Mouse (Mus musculus): ENCODE results near the gene Ppm1j. TPM values are rescaled to one million over a fixed set of nuclear protein-coding genes. Genes with fewer than 3 reads are reported as not detected.

Ppm1j gene
- polyA plus RNA-seq, 1 experiment from 2014 or later: 0.24 TPM

DNA sequence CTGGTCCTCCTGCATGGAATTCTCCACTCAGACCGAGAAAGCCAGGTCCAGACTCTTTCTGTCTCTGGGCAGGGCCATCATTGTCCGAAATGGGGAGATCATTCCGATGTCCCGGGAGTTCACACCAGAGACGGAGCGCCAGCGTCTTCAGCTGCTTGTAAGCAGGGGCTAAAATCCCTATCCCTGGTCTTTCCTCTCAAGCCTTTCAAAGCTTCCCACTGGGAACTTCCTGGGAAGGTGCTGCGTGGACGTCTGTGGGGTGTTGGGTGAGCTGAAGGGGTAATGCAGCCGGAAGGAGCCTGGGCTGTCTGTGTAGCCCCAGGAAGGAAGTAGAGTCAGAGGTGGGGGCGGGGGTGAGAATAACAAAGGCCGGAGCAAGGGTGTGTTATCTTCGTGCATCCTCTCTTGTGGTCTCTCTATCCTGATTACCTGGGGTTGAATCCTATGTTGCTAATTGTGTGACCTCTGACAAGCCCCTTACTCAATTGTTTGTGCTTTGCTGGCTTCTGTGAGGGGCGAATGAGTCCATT lies 3.2 kb downstream of the Ppm1j start:
- Histone ChIP-seq H3K9ac (no peak overlapping the region), H3K4me3 (replicated peaks) (no peak overlapping the region), H3K27ac (replicated peaks) (no peak overlapping the region), H3K9me3 (replicated peaks) (no peaks in the 10 kb centered on the region), H3K4me2 (no peak overlapping the region), H3K27me3 (peaks cover 99% of the 10 kb centered on the region), H3K36me3 (replicated peaks) (no peaks in the 10 kb centered on the region), H3K4me1 (replicated peaks) (peaks cover 21% of the 10 kb centered on the region)
- WGBS (ENCODE audit: insufficient replicate concordance): 22% methylated on average over 14 of the region's 14 CpGs
- ATAC-seq (ENCODE audit: insufficient read depth): no peak

DNA sequence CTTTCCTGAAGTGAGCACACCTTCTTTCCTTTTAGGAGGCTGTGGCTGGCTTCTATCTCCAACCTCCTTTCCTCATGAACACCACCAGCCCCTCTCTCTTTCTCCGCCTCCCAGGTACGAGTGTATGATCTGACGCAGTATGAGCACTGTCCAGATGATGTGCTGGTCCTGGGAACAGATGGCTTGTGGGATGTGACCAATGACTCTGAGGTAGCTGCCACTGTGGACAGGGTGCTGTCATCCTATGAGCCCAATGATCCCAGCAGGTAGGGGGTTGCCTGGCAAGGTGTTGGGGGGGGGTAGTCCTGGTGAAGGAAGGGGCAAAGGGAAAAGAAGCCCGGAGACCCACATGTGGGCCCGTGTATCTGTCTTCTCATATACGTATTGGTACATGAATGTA lies 4.4 kb downstream of the Ppm1j start:
- peaks cover 99% of the 10 kb centered on the region for H3K27me3 ChIP-seq
- WGBS (ENCODE audit: insufficient replicate concordance): 66% methylated on average over 6 of the region's 6 CpGs
- no peak overlapping the region for H3K4me3 ChIP-seq (replicated peaks)
- no peak for ATAC-seq (ENCODE audit: insufficient read depth)
- peaks cover 27% of the 10 kb centered on the region for H3K4me1 ChIP-seq (replicated peaks)
- H3K9me3 ChIP-seq (replicated peaks): no peaks in the 10 kb centered on the region
- H3K27ac ChIP-seq (replicated peaks): no peak overlapping the region
- no peaks in the 10 kb centered on the region for H3K36me3 ChIP-seq (replicated peaks)
- no peak overlapping the region for H3K9ac ChIP-seq
- no peak overlapping the region for H3K4me2 ChIP-seq

DNA sequence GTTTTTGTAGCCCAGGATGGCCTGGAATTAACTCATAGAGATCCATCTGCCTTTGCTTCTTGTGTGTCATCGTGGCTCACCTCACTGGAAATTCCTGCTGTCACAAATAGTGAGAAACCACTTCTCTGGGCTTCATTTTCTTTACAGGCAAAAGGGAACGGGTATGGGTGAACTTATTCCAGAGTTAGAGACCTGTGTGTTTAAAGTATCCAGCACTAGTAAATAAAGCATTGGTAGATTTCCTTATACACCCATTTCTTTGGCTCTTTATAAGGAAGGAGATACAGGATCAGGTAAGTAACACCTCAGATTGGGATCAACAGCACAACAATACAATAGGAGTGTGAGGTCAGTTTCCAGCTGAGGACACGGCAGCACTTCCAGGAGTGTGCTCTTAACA lies 7.2 kb downstream of the Ppm1j start, which contains the start of gene Rhoc:
Gene Rhoc, plus strand, starts transcription at position 301 of the 400 bp plus-strand sequence.
- H3K36me3 ChIP-seq (replicated peaks): no peaks in the 10 kb centered on the region
- H3K27me3 ChIP-seq: peaks cover 76% of the 10 kb centered on the region
- H3K4me2 ChIP-seq: peak within 1 kb of the TSS; percentile 67
- H3K4me1 ChIP-seq (replicated peaks): peaks cover 18% of the 10 kb centered on the region
- 44% methylated on average over 3 of the region's 3 CpGs for WGBS (ENCODE audit: insufficient replicate concordance)
- peak within 1 kb of the TSS; percentile 43 for H3K9ac ChIP-seq
- H3K4me3 ChIP-seq (replicated peaks): peak within 1 kb of the TSS; percentile 58
- H3K27ac ChIP-seq (replicated peaks): 0 out of 2 replicates have a peak within 1 kb of the TSS, but pooled peaks have one; percentile 19
- ATAC-seq (ENCODE audit: insufficient read depth): no peak; the same call in 1 of the 2 replicates
- H3K9me3 ChIP-seq (replicated peaks): no peaks in the 10 kb centered on the region

DNA sequence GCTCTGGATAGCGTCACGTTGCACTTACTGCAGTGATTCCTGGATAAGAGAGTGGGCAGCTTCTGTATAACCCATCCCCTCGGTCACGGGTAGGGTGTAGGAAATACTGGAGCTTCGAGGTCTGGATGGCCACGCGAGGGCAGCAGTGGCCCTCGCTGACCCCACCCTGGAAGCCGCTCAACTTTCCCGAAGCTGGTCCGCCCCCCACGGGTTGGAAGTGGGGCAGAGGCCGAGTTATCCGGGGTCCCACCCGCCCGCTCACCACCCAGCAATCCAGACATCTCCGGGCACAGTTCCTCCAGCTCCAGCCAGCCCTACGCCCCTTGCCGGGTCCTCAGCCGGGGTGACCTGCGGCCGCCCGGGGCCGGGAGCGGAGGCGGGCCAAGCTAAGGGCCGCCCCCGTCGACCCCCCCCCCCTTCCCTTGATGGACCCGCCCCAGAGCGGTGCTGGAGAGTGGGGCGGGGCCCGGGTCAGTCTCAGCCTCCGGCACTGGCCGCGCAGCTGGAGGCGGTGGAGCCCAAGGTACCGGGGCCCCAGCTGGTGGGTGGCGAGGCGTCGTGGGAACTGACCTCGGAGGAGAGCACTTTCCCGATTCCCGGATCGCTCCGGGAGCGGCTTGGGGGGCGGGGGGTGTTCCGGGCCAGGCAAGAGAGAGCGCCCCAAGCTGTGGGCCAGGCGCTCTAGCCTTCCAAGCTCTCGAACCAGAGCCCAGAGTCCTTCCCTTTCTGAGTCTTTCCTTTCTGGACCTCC lies 7.9 kb downstream of the Ppm1j start:
- Histone ChIP-seq H3K4me2 (peak overlapping the region; percentile 67), H3K4me3 (replicated peaks) (peak overlapping the region; percentile 58), H3K27ac (replicated peaks) (0 out of 2 replicates have a peak overlapping the region, but pooled peaks have one; percentile 19), H3K4me1 (replicated peaks) (peaks cover 24% of the 10 kb centered on the region), H3K9ac (peak overlapping the region; percentile 43), H3K36me3 (replicated peaks) (no peaks in the 10 kb centered on the region), H3K27me3 (peaks cover 69% of the 10 kb centered on the region), H3K9me3 (replicated peaks) (no peaks in the 10 kb centered on the region)
- peak; percentile 74 for ATAC-seq (ENCODE audit: insufficient read depth)
- 2% methylated on average over 51 of the region's 52 CpGs for WGBS (ENCODE audit: insufficient replicate concordance)

DNA sequence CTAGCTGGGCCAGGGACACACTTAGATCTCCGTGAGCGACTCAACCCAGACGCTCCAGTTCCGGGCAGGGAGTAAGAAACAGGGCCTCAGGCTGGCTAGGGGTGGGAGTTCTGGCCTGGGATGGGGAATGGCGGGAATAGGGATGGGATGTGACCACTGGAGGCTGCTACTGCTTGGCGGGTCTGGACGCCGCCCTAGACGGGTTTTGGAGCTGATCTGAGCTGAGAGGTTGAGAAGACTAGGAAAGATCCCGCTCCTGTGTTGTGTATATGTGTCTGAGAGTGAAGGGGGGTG lies 8.4 kb downstream of the Ppm1j start:
- peaks cover 64% of the 10 kb centered on the region for H3K27me3 ChIP-seq
- WGBS (ENCODE audit: insufficient replicate concordance): 16% methylated on average over 10 of the region's 10 CpGs
- H3K9ac ChIP-seq: peak overlapping the region; percentile 43

DNA sequence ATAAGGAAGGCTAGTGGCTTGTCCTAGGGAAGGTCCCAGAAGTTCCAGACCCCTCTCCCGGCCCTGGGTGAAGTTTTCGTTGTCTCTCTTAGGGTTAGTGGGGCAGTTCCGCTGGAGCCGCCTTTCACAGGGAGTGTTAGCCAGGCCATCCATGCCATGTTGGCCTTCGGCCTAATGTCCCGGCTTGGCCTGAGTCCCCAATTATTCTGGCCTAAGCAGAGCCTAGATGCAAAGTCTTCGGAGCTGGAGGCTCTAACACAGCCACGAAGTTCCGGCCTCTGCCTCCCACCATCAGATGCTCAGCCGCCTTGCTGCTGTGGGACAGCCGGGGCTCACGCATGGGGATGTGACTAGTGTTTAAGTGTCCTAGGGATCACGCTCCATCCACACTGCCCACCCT lies 9.0 kb downstream of the Ppm1j start:
- Histone ChIP-seq H3K27ac (replicated peaks) (no peak overlapping the region), H3K9me3 (replicated peaks) (no peaks in the 10 kb centered on the region), H3K4me1 (replicated peaks) (peaks cover 34% of the 10 kb centered on the region), H3K36me3 (replicated peaks) (no peaks in the 10 kb centered on the region), H3K27me3 (peaks cover 59% of the 10 kb centered on the region), H3K4me3 (replicated peaks) (peak overlapping the region; percentile 58), H3K9ac (no peak overlapping the region), H3K4me2 (peak overlapping the region; percentile 67)
- 58% methylated on average over 13 of the region's 13 CpGs for WGBS (ENCODE audit: insufficient replicate concordance)
- no peak for ATAC-seq (ENCODE audit: insufficient read depth)

More for the DNA sequence above, 8.4 kb downstream of the Ppm1j start:
- Histone ChIP-seq H3K36me3 (replicated peaks) (no peaks in the 10 kb centered on the region), H3K4me1 (replicated peaks) (peaks cover 29% of the 10 kb centered on the region), H3K4me2 (peak overlapping the region; percentile 67), H3K27ac (replicated peaks) (no peak overlapping the region), H3K4me3 (replicated peaks) (peak overlapping the region; percentile 58), H3K9me3 (replicated peaks) (no peaks in the 10 kb centered on the region)
- peak; percentile 8; the same call in 1 of the 2 replicates for ATAC-seq (ENCODE audit: insufficient read depth)

DNA sequence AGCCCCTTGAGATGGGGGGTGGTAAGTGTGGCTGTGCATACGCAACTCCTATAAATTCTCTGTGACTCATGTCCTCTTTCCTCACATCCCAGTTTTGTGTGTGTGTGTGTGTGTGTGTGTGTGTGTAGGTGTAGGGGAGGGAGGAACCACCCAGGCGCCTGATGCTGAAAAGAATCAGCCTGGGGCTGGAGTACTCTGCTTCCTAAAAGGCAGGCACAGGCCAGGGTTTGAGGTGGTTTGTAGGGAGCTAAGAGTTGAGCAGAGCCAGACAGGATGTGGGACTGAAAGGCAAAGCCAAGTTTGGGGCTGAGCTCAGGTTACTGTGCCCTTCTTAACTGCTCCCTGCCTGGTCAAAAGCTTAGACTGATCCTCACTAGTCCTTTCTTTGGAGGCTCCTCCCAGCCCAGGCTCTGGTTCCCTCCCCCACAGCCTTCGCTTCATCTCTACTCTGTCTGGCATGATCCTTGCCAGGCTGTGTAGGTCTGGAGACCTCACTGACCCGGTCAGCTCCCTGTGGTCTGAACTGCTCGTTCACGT lies 9.6 kb downstream of the Ppm1j start:
- no peak for ATAC-seq (ENCODE audit: insufficient read depth)
- Histone ChIP-seq H3K36me3 (replicated peaks) (peaks cover 5% of the 10 kb centered on the region; the same call in 1 of the 2 replicates), H3K9me3 (replicated peaks) (no peaks in the 10 kb centered on the region), H3K4me1 (replicated peaks) (peaks cover 40% of the 10 kb centered on the region), H3K27ac (replicated peaks) (no peak overlapping the region), H3K4me2 (peak overlapping the region; percentile 67), H3K27me3 (peaks cover 52% of the 10 kb centered on the region), H3K9ac (no peak overlapping the region), H3K4me3 (replicated peaks) (peak overlapping the region; percentile 58; the same call in 1 of the 2 replicates)
- WGBS (ENCODE audit: insufficient replicate concordance): 35% methylated on average over 6 of the region's 6 CpGs

DNA sequence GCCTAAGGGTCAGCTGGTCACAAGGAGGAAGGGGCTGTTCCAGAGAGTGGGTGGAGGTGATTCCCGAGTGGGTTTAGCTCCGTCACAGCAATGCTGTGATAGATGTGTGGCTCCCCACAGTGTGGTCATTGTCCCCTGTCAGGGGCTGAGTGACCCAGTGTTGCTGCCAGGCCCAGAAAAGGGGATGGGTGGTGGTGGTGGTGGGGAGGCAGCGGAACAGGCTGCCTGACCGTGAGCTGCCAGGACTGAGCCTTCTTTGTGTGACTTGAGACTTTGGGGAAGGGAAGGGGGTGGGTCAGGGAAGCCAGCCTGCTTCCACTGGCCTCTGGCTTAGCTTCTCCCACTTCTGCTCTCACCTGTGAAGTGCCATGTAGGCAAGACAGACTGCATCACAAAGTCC lies 10.2 kb downstream of the Ppm1j start:
- Histone ChIP-seq H3K27me3 (peaks cover 47% of the 10 kb centered on the region), H3K9me3 (replicated peaks) (no peaks in the 10 kb centered on the region), H3K4me2 (0 out of 2 replicates have a peak overlapping the region, but pooled peaks have one; percentile 67), H3K4me3 (replicated peaks) (no peak overlapping the region), H3K9ac (no peak overlapping the region), H3K36me3 (replicated peaks) (peaks cover 11% of the 10 kb centered on the region; the same call in 1 of the 2 replicates), H3K4me1 (replicated peaks) (peaks cover 46% of the 10 kb centered on the region), H3K27ac (replicated peaks) (no peak overlapping the region)
- no peak for ATAC-seq (ENCODE audit: insufficient read depth)
- 49% methylated on average over 4 of the region's 4 CpGs for WGBS (ENCODE audit: insufficient replicate concordance)

DNA sequence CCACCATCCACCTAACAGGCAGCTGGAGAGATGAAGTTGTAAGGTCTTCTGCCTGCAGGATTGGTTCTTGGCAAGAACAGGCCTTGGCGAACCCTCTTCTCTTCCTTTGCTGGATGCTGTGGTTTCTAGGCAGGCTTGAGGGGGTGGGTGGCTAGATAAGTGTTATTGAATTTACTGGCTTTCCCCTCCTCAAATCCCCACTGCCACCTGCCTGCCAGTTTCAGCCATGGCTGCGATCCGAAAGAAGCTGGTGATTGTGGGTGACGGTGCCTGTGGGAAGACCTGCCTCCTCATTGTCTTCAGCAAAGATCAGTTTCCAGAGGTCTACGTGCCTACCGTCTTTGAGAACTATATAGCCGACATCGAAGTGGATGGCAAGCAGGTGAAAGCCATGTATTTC lies 10.8 kb downstream of the Ppm1j start:
- H3K4me1 ChIP-seq (replicated peaks): peaks cover 50% of the 10 kb centered on the region

DNA sequence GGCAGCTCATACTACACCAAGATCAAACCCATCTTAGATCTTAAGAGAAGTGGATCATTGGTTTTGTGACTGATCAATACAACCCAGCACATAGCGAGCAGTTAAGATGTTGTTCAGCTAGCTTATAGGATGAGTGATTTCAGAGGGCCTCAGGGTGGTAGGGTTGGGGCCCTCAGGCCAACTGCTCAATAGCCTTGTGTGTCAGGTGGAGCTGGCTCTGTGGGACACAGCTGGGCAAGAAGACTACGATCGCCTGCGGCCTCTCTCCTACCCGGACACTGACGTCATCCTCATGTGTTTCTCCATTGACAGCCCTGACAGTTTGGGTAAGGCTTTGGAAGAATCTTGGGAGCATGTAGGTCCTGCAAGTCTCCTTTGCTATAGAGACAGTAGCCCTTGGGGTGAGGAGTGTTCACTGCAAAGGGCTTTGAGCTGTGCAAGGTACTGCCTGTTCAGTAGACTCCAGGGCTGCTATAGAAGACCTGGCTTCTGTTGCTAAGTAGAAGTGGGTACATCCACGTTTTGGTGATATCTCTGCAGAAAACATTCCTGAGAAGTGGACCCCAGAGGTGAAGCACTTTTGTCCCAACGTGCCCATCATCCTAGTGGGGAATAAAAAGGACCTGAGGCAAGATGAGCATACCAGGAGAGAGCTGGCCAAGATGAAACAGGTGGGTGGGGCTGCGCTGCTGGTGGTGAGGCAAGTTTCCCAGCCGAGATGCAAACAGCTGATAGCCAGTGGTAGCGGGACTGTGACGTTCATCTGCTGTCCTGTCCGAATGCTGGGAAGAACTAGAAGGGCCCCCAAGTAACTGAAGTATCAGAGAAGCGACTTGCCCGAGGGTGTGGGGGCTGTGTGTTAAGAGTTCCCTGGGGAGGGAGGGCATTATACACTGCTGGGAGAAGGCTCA lies 11.8 kb downstream of the Ppm1j start:
- 43% methylated on average over 15 of the region's 15 CpGs for WGBS (ENCODE audit: insufficient replicate concordance)
- Histone ChIP-seq H3K27ac (replicated peaks) (no peak overlapping the region), H3K4me2 (no peak overlapping the region), H3K36me3 (replicated peaks) (peaks cover 23% of the 10 kb centered on the region), H3K9ac (no peak overlapping the region), H3K9me3 (replicated peaks) (no peaks in the 10 kb centered on the region), H3K27me3 (peaks cover 31% of the 10 kb centered on the region), H3K4me3 (replicated peaks) (no peak overlapping the region), H3K4me1 (replicated peaks) (peaks cover 57% of the 10 kb centered on the region)
- no peak for ATAC-seq (ENCODE audit: insufficient read depth)

More for the DNA sequence above, 10.8 kb downstream of the Ppm1j start:
- Histone ChIP-seq H3K4me3 (replicated peaks) (no peak overlapping the region), H3K27me3 (peaks cover 41% of the 10 kb centered on the region), H3K9me3 (replicated peaks) (no peaks in the 10 kb centered on the region), H3K4me2 (no peak overlapping the region), H3K9ac (no peak overlapping the region), H3K27ac (replicated peaks) (no peak overlapping the region), H3K36me3 (replicated peaks) (peaks cover 14% of the 10 kb centered on the region)
- ATAC-seq (ENCODE audit: insufficient read depth): no peak
- 74% methylated on average over 8 of the region's 8 CpGs for WGBS (ENCODE audit: insufficient replicate concordance)

Data from liver, embryonic 15.5 days (tissue).